Mouse (Mus musculus): ENCODE results near the gene Btnl2. TPM values are rescaled to one million over a fixed set of nuclear protein-coding genes. Genes with fewer than 3 reads are reported as not detected.

The Btnl2 gene
- total RNA-seq, 2 experiments from 2014 or later = 0.13 to 0.25 TPM

DNA sequence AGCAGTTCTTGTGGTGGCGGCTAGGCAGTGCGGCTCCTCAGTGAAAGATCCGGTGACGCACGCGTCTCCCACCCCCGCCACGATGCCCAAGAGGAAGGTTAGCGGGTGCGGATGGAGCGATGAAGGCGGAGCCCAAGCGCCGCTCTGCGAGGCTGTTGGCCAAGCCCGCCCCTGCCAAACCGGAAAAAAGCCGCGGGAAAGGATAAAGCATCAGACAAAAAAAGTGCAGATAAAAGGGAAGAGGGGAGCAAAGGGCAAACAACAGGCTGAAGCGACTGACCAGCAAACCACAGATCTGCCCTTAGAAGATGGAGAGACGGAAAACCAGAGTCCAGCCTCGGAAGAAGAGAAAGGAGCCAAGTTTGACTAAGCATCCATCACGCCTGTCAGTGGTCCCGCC, 37.7 kb downstream of the Btnl2 start:
- DNase-seq = no peak
- intact Hi-C loops (cut with DNase I) = no loop called here

DNA sequence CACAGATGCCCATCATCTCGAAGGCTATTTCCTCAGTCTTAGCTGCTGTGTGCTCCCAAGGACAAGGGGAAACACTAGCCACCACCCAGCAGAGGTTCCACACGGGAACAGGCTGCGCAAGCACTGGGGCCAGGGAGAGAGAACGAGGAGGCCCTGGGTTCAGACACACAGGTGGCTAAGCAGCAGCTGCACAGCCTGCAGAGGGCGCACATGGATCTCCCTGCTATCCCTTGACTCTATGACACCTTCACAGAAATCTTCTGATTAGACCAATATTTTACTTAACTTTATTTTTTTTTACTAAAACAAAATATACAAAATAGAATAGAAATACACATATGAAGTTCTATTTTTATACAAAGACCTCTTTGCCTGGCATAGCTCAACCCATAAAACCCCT, 42.7 kb downstream of the Btnl2 start:
- no peak for DNase-seq
- intact Hi-C loops (cut with DNase I) = no loop called here

DNA sequence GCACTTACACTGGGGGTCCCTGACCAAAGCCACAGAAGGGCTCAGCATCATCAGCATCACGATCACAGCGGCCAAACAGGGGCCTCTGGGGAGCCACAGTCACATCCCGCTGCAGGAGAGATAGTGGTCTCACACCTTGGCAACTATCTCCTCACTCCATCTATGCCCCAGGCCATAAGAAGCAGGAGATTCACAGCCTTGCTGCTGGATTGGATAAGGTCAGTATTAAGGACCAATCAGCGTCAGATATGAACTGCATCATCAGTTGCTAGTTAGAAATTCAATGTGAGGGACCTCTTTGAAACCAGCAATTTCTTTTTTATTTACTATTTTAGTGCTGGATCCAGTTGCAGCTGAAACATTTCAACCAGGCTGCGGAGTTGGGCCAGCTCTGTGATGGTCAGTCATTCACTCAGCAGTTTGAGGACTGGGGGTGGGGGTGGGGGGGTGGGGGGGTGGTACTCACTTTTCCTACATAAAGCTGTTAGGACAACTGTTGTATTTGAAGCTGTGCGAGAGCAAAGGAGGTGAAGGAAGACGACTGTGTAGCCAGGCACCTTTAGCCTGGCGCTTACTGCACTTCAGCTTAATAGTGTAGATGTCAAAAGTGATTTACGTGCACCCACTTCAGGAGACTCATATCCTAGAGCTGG, 43.6 kb downstream of the Btnl2 start:
- peak in 1 of 2 experiments; percentile 13 for DNase-seq
- intact Hi-C loops (cut with DNase I) = no loop called here

DNA sequence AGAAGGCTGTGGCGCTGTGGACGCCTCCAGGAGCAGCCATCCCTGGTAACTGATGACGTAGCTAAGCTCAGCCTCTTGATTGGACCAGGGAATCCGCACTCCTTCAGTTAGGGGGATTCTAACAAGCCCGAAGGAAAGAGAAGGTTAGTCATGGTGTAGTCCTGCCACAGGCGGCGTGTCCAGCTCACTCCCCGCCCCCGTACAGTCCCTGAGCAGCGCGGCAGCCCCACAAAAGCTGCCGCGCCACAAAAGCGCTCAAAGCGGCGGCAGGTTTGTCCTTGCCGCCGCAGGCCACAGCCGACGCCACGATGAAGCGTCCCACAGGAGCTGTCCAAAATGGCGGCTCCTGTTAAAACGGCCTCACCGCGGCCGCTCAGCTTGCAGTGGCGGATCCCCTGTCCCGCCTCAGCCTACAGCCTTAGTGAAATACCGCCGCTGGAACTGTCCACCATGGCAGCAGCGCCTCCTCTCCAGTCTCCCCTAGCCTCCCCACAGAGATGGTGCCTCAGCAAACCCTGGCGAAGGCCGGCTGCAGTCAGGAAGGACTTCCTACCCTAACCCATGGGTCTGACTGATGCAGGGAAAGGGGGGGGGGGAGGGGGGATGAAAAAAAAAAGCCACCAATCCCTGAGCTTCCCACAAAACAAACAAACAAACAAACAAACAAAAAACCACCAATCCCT, 44.2 kb downstream of the Btnl2 start, which contains the start of gene BC051142:
BC051142 (plus strand) TSS at position 110 of the 683 bp plus-strand sequence.
- intact Hi-C loops (cut with DNase I) = no loop called here

DNA sequence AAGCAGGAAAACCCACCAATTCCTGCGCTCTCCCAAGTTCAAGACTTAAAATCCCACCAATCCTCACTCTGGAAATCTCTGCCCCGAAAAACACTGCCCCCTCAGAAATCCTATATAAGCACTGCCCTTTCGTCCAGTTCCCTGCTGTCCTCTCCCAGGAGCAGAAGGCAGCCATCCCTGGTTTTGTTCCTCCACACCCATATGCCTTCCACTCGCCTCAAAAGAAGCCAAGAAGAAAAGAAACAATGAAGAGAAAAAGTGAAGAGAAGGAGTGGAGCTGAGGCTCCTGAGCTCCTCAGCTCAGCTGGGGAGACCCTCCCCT, 44.7 kb downstream of the Btnl2 start:
- no peak for DNase-seq
- intact Hi-C loops (cut with DNase I) = no loop called here

More for the DNA sequence above, 44.2 kb downstream of the Btnl2 start, which contains the start of gene BC051142:
- DNase-seq = peak; percentile 49 to 51

DNA sequence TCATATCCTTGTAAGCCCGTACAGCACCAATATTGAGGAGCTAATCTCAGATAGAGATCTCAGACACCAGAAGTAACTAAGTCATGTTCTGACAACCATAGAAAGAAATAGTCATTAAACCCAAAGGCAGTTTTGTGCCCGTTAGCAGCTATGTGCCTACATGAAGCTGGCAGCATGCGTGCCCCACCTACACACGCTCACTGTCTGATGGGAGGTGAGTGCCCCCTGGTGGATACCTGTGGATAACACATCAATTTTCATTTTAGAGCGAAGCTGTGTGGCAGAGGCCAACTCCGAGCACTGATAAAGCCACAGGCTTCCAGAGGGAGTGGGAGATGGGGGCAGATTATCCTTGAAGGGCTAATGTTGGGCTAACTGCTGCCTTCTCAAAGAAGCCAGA, 56.5 kb downstream of the Btnl2 start:
- intact Hi-C loops (cut with DNase I) = no loop called here
- DNase-seq = peak; percentile 18 to 33

Other genes with a start within 250 kb of the Btnl2 start
- gene H2-DMa, start 235.3 kb upstream of the Btnl2 start, total RNA-seq (2021) = 1 to 10 TPM; 3.6 to 4.9 TPM
- gene Brd2, start 232.2 kb upstream of the Btnl2 start, total RNA-seq (2021) = 10 to 100 TPM; 63.2 to 74.1 TPM
- gene H2-DMb2, start 211.5 kb upstream of the Btnl2 start, total RNA-seq (2021) = under 1 TPM; 0.35 to 0.48 TPM
- gene H2-DMb1, start 201.8 kb upstream of the Btnl2 start, total RNA-seq (2021) = 1 to 10 TPM in 1 of 2 experiments, under 1 TPM in 1; 0.71 to 1.2 TPM
- gene Tap1, start 167.3 kb upstream of the Btnl2 start, total RNA-seq (2021) = 1 to 10 TPM; 1.6 to 1.8 TPM
- gene Psmb9, start 167.1 kb upstream of the Btnl2 start, total RNA-seq (2021) = 1 to 10 TPM; 1.0 to 1.9 TPM
- gene Psmb8, start 157.1 kb upstream of the Btnl2 start, total RNA-seq (2021) = 1 to 10 TPM; 3.1 to 3.5 TPM
- 1 to 10 TPM; 4.9 to 6.1 TPM for gene Tap2, start 151.3 kb upstream of the Btnl2 start, total RNA-seq (2021)
- gene H2-Ob, start 115.9 kb upstream of the Btnl2 start, total RNA-seq (2021) = under 1 TPM in 1 of 2 experiments, not detected in 1; 0.27 TPM
- gene H2-Ab1, start 97.1 kb upstream of the Btnl2 start, total RNA-seq (2021) = 1 to 10 TPM; 5.7 to 6.6 TPM
- gene H2-Aa, start 67.0 kb upstream of the Btnl2 start, total RNA-seq (2021) = 1 to 10 TPM; 6.0 to 6.9 TPM
- gene H2-Eb1, start 49.0 kb upstream of the Btnl2 start, total RNA-seq (2021) = 1 to 10 TPM; 6.8 to 7.0 TPM
- gene H2-Eb2, start 29.2 kb upstream of the Btnl2 start, total RNA-seq (2021) = not detected
- not detected for gene Btnl1, start 22.3 kb downstream of the Btnl2 start, total RNA-seq (2021)
- not detected for gene BC051142, start 44.0 kb downstream of the Btnl2 start, total RNA-seq (2021)
- not detected for gene Btnl4, start 122.5 kb downstream of the Btnl2 start, total RNA-seq (2021)
- gene Btnl6, start 162.5 kb downstream of the Btnl2 start, total RNA-seq (2021) = not detected
- 10 to 100 TPM; 11.0 to 14.0 TPM for gene Notch4, start 209.4 kb downstream of the Btnl2 start, total RNA-seq (2021)
- 1 to 10 TPM; 1.9 to 2.8 TPM for gene Gpsm3, start 235.0 kb downstream of the Btnl2 start, total RNA-seq (2021)
- 10 to 100 TPM; 12.1 to 13.9 TPM for gene Pbx2, start 236.4 kb downstream of the Btnl2 start, total RNA-seq (2021)
- under 1 TPM in 1 of 2 experiments, not detected in 1; 0.28 TPM for gene Ager, start 243.0 kb downstream of the Btnl2 start, total RNA-seq (2021)
- 10 to 100 TPM; 17.3 to 18.0 TPM for gene Rnf5, start 248.9 kb downstream of the Btnl2 start, total RNA-seq (2021)
- gene Agpat1, start 249.4 kb downstream of the Btnl2 start, total RNA-seq (2021) = 10 to 100 TPM; 61.5 to 63.2 TPM